Mouse (Mus musculus) urinary bladder, postnatal 4 days (tissue): ENCODE results near the gene Cd180.
A peak's percentile ranks its signal among the peaks of the same experiment; 100 is the strongest.

Experiments used
- DNase-seq, 2 experiments: peaks; one replicate each; pipeline ENCODE4 v3.0.0; 2021 to 2022; ENCODE audit warnings: low spot score in 2 of 2

Gene Cd180

DNA sequence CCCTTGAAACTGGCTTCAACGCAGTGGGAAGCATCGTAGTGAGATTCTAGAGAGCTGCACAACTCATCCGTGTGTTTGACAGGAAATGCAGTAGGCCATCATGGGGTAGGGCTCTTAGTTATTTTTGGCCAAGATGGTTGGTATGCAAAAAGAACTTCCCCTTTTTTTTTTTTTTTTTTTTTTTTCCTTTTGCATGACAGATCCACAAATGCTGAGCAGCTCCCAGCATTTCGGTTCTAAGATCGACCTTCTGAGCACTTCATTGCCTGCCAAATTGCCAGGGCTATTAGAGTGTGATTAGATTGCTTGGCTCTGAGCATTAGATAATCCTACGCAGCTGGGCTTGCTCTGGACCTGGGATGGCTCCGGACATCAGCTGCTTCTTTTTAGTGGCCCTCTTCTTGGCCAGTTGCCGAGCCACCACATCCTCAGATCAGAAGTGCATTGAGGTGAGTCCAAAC lies at the start of gene Cd180:
Gene Cd180, plus strand, starts transcription at position 218 of the 461 bp plus-strand sequence.
- DNase-seq = no peak

DNA sequence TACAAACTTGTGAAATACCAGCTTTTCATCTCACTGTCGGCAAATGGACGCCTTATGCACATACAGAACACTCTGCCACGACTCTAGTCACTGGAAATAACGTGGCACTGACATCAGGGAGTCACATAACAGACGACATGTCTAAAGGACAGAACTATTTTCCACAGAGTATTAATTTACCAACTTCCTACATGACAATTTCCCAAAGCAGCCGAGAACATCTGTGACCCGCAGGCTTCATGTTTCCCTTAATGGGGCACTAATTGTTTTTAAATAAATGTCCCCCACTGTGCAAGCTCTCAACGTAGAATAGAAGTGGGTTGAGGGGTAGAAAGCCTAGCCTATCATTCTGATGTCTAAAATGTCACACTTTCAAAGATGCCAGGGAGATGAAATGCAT lies 49.0 kb upstream of the Cd180 start:
- no peak for DNase-seq

DNA sequence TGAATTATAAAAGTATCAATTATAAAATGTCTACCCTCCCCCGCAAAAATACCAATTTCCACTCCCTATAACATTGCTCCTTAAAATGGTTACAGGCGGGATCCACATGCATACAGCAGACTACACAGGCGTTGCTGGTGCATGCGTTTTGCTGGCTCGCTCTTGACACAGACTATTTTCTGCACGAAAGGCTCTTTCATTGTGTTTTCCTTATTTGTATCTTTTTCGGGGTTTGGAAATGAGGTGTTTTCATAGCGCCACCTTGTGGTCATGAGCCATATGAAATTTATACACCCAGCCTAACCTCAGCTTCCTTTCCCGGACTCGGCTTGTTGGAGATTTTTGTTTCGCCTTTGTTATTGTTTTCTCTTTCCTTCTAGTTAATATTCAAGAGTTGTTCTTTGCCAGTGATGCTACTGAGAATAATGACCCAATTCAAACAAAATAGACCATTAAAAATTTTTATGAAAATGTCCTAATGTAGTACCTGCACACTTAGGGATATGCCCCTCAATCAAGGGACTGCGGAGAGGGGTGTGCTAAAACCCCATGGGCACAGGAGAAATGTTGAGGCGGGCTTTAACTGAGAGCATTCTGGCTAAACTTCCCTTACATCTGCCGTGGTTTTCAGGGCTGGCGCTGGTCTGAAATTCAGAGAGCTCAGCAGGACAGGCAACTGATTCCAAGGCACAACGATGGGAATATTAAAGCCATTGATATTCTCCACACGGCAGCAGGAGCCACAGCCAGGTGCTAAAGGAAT lies 48.4 kb upstream of the Cd180 start:
- DNase-seq = peak in 1 of 2 experiments; percentile 41

DNA sequence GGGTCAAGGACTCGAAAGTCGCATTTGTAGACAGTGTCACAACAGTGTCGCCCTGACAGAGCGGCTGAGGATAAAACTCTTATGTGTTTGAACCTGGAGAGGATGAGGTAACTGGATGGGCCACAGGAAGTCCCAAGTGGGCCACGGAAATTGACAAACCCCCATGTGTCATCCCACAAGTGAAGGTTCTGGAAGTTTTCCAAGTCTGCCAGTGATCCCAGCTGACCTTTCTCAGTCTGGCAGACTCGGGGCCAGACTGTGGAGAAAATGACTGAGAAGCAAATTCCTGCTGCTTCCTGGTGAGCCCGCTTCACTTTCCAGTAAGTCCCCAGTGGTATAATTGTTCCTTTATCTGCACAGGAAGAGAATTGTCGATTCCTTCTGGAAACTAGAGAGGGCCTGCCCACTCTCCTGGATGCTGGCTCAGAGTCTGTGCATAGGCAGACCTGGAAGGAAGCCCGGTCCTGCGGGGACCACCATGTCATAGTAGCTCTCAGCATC lies 47.0 kb upstream of the Cd180 start:
- no peak for DNase-seq

DNA sequence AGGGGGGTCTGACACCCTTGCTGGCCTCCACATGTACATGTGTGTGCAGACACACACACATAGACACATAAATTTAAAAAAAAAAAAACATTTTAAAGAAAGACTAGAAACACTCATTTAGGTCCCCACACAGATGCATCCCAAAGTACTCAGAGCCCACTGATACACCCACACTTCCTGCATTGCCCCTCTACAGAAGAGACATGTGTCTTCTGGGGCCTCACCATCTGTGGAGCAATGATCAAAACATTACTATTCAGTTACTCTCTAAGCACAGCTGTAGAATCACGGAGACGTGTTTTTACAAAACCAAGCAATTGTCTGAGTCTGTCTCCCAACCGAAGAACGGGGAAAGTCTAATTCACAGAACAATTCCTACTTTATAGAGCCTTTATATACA lies 45.8 kb upstream of the Cd180 start:
- DNase-seq = no peak

GRCm38 (mm10) chr13:102652303-102652889 lies 41.0 kb upstream of the Cd180 start:
- no peak for DNase-seq

GRCm38 (mm10) chr13:102655071-102655570 lies 38.2 kb upstream of the Cd180 start:
- no peak for DNase-seq

GRCm38 (mm10) chr13:102656153-102656690 lies 37.1 kb upstream of the Cd180 start:
- no peak for DNase-seq

GRCm38 (mm10) chr13:102658223-102658839 lies 35.0 kb upstream of the Cd180 start:
- DNase-seq = no peak

- DNase-seq = no peak
Measured at GRCm38 (mm10) chr13:102664041-102664440, 29.3 kb upstream of the Cd180 start.

DNA sequence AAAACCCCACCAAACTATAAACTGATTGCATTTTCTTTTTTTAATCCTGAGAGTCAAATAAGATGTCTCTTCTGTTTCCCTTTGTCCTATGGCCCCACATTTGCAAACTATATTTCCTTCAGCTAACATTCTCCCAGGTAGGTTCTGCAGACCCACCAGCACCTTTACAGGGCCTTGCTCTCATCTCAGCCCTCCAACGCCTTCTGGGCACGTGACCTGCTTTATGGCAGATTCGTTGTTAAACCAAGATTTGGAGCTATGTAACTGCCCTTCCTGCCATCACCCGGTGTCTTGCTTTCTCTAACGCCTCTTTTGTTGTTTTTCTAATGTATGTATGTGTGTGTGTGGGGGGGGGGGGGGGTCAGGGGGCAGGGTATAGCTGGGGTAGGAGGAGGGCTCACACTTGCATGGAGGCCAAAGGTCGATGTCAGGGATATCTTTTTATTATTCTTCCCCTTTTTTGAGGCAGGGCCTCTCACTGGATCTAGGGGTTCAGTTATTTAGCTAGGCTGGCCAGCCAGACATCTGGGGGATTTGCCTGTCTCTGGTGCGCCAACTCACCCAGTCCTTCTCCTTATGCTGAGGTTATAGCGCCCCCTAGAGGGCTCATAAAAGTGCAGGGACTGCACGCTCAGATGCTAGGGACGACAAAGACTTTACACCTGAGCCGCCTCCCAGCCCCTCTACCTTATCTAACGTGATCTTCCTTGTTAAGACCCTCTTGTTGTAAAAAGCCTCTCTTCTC lies 28.3 kb upstream of the Cd180 start:
- DNase-seq = no peak

DNA sequence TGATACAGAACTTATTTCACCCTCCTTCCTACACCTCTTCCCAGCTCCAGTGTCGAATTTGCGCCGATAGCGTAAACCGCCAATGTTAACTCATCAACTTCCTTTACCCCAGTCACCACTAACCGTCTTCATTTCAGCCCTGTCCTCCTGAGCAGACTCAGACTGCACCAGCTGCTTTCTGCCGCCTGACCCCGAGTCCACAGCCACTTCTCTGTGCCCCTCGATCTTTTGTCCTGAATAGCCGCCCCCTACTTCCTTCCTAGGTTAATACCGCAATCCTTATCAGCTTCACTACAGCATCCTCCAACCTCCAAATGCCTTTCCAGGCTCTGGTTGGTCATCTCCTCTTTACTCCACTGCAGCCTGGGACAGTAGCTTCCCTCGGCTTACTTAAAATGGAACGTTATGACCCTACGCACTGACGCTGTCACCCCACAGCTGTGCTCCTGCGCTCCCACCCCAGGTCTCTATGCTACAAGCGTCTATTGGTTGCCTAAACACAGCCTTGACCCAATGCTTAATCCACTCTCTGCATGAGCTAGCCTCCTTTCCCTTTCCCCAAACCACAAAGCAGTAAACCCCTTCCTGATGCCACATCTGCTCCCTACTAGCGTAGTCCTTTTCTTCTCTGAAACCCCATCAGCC lies 27.6 kb upstream of the Cd180 start:
- no peak for DNase-seq

- no peak for DNase-seq
Measured at GRCm38 (mm10) chr13:102666233-102666614, 27.1 kb upstream of the Cd180 start.

- no peak for DNase-seq
Measured at GRCm38 (mm10) chr13:102666731-102667130, 26.6 kb upstream of the Cd180 start.

DNA sequence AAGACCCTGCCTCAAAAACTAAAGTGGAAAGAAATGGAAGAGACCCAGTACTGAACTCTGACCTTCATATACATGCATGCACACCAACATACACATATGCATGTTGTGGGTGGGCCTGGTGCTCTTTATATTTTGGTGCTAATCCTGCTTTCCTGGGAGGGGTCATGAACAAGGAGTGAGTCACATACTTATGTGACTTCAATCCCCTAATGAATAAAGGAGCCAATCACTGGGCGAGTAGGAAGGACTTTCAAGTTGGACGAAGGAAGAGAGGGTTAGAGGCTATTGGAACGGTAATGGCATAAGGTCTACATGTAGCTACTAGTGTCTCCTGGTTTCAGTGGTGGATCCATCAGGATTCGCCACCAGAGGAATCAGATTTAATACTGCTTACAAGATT lies 26.0 kb upstream of the Cd180 start:
- DNase-seq = no peak

DNA sequence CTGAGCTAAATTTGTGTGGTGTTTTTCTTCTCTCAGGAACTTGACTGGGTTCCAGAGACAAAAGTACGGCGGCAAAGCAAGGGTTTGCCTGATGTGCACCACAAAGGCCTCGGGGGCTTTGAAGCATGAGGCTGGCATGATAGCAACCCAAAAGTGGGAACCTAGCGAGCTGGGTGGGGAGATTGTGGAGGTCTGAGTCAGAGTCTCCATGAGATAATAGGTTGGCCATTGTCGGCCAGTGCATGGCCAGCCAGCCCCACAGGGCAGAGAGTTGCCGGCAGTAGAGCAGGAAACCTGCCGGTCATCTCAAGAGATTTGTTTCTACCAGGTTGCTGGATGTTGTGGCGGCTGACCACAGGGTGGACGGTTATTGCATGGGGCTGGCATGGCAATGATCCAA lies 25.5 kb upstream of the Cd180 start:
- DNase-seq = no peak

DNA sequence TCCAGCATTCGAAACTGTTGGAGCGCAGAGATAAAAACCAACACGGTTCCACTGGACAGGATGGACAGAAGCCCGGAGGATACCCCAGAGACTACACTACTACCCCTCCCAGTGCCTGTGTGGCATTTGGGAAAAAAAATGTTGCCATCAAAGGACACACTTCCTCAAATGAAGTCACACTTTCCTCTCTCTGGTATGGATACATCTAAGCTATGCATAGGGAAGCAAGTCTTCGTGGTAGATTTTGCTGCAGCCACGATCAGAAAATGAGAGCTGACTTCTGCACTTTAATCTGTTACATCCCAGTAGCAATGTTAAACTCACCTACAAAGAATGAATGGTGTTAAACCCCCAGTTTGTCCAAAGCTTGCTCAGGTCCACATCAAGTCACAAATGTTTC lies 24.4 kb upstream of the Cd180 start:
- DNase-seq = no peak

DNA sequence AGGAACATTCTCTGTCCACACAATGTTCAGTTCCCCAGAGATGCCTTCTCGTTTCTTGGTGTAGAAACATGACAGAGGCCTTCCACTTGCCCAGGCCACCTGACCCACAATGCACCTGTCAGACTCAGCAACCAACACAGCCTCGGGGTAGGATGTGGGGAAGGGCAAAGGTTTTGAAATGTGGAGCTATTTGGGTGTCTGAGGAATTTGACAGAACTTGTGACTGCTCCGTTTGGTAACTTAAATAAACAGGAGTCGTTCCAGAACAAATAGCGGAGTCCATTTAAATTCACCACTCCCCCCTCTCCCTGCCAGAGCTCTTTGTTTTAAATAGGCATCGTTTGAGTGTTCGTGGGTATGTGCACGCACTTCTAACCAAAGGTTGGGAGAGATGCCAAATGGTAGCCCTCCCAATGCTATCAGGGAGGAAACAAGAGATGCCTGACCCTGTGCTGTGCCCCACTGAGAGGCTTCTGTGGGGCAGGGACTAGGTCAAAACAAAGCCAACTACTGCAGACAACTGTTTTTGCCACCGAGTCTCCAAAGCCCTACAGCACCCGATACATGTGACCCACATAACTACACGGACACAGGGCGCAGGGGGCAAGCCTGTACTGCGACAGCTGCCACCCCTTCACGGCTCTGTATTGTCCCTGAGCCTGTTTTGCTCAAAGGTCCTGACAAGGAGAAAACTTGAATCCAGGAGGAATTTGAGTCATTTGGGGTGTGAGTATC lies 23.7 kb upstream of the Cd180 start:
- DNase-seq = no peak

DNA sequence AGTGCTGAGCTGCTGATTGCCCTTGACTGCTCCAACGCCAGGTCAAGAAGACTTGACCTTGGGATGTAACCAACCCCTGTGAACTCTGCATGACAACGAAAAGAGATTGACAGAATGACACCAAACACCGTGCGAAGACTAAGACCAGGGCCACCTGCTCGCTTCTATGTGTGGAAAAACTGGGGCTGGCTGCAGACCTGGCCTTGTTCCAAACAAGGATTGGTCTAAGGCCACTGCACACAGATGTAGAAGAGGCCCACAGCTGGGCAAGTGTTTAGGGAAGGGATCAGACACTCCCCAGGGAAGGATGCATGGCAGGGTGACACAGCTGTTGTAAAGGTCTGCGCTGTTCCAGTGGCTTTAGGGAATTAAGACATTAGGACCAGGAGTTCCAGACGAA lies 22.9 kb upstream of the Cd180 start:
- DNase-seq = no peak

DNA sequence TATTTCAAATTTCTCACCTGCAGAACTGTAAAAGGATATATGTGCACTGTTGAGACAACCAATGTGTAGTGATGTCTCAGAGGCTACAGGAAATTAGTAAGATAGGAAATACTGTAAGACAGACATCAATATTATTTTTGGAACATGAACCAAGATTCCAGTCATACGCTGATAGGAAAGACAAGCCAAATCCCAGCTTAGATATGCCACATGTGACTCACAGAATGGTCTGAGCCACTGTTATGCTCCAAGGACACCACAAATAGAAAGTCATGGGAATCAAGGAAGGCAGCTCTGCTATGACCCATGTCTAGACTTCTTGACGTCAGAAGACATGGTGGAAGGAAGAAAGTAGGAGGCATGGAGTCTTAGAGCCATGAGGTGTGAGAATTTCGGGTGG lies 19.3 kb upstream of the Cd180 start:
- DNase-seq = no peak
